Mouse (Mus musculus) heart, postnatal 14 days (tissue): Measurements from ENCODE around the gene Rgs2. TPM values are rescaled to one million over a fixed set of nuclear protein-coding genes. Genes with fewer than 3 reads are reported as not detected.
A peak's percentile ranks its signal among the peaks of the same experiment; 100 is the strongest.

Experiments
- DNase-seq, 2 experiments: peaks; one replicate each; pipeline ENCODE4 v3.0.0; 2021 to 2022
- intact Hi-C: fragments of 180-260 bp; cut with DNase I; formaldehyde crosslinking; loops from one replicate; pipeline ENCODE4 v1.15.1; 2025
- total RNA-seq, 2 experiments: library from RNA; stranded (reverse); gene quantifications; 2 replicates each; pipeline ENCODE4 v1.2.3; 2021

The Rgs2 gene
- total RNA-seq, 2 experiments from 2014 or later: 57.4 to 59.9 TPM

DNA sequence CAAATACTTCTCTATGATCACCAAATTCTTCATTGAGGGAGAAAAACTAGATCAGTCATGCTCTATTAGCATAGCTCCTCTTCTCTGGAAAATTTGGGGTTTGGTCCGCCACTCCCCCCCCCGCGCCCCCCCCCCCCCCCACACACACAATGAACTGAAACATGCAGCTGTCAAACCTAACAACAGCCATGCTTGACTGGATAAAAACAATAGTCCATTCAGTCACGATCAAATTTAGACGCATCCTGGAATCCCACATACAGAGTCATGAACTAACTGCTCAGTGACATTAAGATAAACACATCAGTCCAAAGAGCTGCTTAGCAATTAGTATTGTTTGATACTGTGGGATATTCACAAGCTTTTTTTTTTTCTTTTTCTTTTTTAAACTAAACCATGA lies 14.2 kb downstream of the Rgs2 start:
- intact Hi-C loops: no loop called here

DNA sequence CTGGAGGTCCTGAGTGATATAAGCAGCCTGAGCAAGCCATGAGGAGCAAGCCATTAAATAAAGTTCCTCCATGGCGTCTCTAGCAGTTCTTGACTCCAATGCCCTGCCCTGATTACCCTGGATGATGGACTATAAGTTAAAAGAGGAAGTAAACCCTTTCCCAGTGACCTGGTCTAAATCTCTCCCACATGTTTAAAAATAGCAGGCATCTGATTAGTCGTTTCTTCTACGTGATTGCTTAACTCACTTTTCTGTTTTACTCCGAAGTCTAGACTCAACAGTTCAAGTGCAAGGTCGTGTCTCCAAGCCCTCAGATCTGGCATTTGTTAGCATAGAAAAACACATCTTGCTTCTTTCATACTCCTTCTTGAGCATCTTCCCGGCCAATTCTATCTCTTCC lies 15.2 kb downstream of the Rgs2 start:
- intact Hi-C loops: no loop called here
- DNase-seq: no peak

More for the DNA sequence above, 14.2 kb downstream of the Rgs2 start:
- no peak for DNase-seq

DNA sequence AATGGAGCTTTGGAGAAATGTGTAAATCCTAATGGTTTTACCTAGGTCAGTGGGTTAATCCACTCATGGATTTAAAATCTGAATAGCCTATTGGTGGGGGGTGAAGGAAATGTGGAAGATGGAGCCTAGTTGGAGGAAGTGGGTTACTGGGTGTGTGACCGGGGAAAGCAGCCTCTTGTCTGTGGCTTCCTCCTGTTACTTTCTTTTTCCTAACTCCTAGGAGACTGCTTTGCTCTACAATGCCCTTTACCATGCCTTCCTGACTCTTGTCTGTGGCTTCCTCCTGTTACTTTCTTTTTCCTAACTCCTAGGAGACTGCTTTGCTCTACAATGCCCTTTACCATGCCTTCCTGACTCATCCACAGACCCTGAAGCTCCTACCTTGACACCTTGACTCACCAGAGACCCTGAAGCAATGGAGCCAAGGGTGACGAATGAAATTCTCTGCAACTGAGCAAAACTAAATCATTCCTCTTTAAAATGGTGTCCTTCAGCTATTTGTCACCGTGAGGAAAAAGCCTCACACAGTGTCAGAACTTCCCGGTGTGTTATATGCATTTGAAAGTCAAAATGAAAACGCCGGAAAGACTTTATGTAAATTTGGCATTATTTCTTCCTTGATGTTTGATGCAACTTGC lies 18.9 kb downstream of the Rgs2 start:
- no peak for DNase-seq
- intact Hi-C loops: no loop called here

DNA sequence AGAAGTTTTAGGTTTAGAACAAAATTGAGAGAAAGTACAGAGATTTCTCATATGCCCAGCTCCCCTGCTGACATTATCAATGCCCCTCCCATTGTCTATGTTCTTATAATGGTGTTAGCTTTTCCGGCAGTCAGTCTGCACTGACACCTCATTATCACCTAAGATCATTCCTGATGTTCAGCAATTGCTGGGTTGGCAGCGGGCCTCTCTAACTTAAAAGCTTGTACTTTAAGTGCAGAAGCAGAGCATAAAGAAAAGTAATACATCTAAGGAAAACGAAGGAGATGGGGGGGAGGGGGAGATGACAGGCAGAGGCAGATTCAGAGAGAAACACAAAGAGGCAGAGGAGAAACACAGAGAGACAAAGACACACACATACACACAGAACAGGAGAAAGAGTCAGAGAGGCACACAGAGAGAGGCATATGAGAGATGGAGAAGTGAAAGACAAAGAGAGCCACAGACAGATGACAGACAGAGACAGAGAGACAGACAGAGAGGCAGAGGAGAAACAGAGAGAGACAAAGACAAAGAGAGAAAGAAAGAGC lies 21.1 kb downstream of the Rgs2 start:
- intact Hi-C loops: no loop called here
- DNase-seq: no peak

DNA sequence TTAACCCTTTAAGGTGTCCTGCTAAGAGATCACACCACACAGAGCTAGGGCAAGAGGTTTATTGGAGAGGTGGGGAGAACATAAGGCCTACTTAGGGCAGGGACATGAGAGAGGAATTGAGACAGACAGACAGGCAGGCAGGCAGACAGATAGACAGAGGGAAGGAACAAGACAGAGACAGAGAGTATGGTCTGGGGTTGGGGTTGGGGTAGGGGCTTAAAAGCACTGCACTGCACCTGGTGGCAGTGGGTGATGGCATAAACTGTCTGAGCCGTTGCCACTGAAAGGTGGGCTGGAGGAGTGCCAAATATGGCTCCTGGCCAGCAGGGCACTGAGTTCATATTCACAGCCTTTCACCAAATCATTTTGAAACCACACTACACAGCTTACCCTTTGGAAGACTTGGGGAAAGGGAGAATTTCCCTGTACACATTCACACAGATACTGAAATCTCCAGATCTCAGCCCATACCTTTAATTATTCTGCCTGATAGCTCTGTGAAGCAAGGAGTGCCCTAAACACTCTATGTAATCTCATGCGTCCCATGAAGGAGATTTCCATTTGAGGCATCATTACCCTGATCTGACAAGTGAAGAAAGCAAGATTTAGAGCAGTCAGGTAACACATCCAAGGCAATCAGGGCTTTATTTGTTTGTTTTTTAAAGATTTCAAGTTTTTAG lies 21.7 kb downstream of the Rgs2 start:
- no peak for DNase-seq
- intact Hi-C loops: no loop called here

DNA sequence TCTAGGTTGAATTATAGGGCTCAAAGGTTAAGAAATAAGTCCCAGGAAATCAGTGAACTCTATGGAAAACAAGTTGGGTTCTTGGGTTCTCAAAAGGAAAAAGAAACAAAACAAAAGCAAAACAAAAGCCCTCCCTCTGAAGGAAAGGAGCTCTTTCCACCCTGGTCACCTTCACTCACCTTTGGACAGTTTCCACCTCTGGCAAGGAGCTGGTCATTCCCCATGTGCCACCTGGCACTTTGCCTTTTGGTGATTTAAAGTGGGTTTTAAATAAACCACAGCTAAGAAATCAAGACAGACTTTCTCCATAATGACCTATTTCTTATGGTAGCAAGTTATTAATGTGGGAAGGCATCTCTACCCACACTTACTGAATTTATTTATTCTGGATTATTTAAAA lies 23.1 kb downstream of the Rgs2 start:
- DNase-seq: peak in 1 of 2 experiments; percentile 48
- intact Hi-C loops: no loop called here

DNA sequence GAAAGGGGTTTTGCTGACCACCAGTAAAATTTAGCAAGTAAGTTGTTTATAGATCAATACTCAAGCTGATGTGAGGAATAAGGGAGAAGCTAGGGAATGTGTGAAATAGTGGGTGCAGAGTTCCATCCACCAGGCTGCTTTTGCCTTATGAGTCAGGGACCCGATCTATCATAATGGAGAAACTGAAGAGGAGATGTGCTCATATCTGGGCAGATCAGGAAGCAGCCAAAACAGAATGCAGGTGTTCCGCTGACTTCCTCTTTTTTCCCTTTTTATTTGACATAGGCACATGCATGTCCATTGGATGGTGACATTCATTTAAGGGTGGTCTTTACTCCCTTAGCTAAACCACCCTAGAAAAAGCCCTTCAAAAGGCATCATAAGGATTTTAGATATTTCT lies 29.3 kb downstream of the Rgs2 start:
- DNase-seq: no peak
- intact Hi-C loops: no loop called here

DNA sequence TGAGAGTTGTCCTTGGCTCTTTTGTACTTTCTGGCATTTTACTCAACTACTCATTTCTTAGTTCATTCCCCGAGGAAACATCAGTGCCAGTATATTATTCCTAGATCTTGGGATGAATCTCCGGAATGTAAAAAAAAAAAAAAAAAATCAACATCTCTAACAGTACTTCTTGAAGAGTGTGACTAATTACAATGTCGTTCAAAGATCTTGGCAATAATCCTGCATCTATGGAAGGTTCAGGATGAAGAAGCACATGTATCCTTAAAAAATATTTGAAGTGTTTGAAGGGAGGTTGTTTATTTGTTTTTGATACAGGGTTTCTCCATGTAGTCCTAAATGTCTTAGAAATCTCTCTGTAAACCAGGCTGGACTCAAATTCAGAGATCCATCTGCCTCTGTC lies 41.7 kb downstream of the Rgs2 start:
- no peak for DNase-seq
- intact Hi-C loops: no loop called here

DNA sequence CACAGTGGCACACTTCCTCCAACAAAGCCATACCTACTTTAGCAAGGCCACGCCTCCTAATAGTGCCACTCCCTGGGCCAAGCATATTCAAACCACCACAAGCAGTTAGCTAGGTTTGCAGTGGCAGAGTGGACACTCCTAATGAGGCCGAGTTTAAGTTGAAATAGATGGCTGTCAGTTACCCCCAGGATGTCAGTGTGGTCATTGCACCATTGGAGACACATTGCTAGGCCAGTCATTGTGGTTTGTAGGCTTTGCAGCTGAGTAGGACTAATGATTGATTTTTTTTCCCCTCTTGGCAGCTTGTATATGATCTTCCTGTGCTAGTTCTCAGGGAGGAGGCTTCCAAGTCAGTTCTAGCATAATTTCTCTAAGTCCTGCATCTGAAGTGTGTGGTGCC lies 43.6 kb downstream of the Rgs2 start:
- intact Hi-C loops: no loop called here
- DNase-seq: no peak

DNA sequence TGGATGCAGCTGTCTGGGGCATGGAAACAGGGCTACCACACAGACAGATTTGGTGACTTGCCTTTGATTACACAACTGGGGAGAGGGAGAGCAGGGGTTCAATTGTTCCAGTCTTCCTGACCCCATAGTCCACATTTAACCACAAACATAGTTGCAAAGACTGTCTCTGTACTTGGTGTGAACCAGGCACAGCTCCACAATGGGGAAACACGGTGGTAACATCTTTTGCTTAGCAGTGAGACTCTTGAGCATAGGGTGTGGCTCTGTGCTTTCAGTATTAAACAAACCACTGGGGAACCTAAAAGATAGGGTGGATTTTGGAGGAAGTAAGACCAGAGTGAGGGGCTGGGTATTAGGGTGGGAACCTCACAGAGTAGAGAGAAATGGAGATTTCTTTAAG lies 47.9 kb downstream of the Rgs2 start:
- intact Hi-C loops: no loop called here
- no peak for DNase-seq

DNA sequence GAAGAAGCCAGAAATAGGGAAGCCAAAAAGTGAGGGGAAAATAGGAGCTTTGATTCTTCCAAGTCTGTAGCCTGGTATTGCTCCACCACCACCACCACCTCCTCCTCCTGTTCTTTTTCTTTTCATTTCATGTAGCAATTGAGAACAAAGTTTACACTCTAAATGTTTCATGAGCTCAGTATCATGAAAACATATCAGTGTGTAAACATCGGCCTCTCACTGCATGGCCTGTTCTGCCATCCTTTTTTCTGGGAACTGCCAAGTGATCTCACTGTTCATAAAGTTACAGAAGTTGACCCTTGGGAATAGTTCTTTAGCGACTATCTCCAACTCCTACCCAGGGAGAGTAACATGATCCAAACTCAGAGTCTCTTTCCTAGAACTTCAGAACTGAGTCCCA lies 51.1 kb downstream of the Rgs2 start:
- no peak for DNase-seq
- intact Hi-C loops: no loop called here

Other genes starting within 250 kb of the Rgs2 start
- 1 to 10 TPM; 9.6 to 9.7 TPM for gene Trove2, start 227.1 kb downstream of the Rgs2 start, total RNA-seq
- gene Uchl5, start 226.9 kb downstream of the Rgs2 start, total RNA-seq: 10 to 100 TPM; 16.2 to 19.3 TPM
- gene Rgs13, start 173.2 kb upstream of the Rgs2 start, total RNA-seq: not detected
- under 1 TPM in 1 of 2 experiments, not detected in 1; 0.32 TPM for gene Rgs1, start 245.1 kb upstream of the Rgs2 start, total RNA-seq